Mouse (Mus musculus): Measurements from ENCODE around the gene Chmp6. TPM values are rescaled to one million over a fixed set of nuclear protein-coding genes. Genes with fewer than 3 reads are reported as not detected.
A peak's percentile ranks its signal among the peaks of the same experiment; 100 is the strongest.

Chmp6 gene
- 20.7 and 21.7 TPM in 2 replicates for total RNA-seq (2015)
- total RNA-seq (2017), result 54.8 and 79.3 TPM in 2 replicates

DNA sequence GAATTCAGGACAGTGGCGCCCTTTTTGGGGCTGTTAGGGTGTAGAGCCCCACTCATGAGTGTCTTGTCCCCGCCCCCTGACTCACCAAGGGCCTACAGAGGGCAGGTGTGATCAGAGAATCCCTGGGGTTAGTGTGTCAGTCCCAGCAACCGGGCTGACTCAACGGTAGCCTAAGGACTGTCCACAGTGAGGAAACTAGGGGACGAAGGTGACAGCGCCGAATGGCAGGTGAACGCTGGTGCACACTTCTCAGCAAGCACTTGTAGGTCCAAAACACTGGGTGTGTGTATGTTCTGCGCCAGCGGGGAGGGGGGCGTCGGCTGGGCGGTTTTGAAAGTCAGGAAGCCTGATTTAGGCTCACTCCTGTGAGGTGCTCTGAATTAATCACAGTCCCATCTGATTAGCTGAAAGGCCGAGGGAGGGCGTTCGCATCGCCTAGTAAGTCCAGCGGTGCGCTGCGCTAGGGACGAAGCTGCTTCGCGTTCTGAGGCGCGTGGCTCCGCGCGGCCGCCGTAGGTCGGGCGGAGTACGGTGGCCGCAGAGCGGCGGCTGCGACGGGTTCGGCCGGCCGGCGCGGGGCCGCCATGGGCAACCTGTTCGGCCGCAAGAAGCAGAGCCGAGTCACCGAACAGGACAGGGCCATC lies at the start of gene Chmp6:
Chmp6 (plus strand) TSS at position 151 of the 644 bp plus-strand sequence.
- ATAC-seq (ENCODE audit: poor library complexity, severe bottlenecking), result peak; percentile 77

DNA sequence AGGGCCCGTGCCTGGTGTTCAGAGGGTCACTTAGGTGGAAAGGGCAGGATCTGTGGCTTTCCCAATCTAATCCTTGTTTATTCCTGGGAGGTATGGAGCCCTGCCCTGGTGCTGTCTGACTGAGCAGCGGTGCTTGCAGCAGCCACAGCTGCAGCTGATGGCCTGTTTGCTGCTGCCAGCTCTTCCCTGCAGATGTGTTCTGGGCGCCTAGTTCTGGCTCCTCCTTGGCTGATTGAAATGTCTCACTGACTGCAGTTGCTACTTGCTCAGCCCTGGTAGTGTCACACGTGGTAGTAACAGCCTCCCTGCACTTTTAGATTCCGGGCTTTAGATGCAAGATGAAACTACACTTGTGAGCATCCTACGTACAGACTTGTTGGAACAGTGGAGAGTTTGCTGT lies 46.4 kb upstream of the Chmp6 start:
- no peak for ATAC-seq (ENCODE audit: poor library complexity, severe bottlenecking)

DNA sequence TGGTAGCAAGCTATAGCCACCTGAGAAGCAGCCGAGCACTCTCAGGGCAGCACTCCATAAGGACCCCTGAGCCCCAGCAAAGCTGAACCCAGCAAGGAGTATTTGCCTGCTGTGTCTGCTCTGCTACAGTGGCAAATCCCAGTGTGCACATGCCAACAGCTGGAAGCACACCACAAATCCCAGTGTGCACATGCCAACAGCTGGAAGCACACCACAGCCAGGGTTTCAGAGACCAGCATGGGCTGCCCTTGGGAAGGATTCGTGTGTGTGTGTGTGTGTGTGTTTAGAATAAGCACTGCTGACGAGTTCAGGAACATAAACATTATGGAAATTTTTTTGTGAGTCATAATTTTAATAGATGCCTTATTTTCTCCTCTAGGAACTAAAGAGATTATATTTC lies 45.1 kb upstream of the Chmp6 start:
- no peak for ATAC-seq (ENCODE audit: poor library complexity, severe bottlenecking)

DNA sequence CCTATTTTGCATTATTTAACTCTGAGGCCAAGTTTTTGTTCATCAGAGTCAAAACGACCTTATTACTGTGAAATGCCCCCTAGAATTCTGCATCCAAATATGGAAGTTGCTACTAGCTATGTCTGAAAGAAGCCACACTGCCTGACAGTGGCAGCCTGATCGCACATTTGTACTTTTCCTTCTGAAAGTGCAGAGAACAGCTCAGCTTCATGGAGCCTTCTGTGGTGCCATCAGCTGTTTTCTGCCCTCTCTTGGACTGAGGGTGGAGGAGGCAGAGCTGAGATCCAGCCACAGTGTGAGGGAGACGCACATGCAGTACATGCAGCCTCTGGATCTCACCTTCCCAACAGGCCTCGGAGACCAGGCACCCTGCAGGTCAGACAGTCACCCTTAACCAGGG lies 44.7 kb upstream of the Chmp6 start:
- no peak for ATAC-seq (ENCODE audit: poor library complexity, severe bottlenecking)

DNA sequence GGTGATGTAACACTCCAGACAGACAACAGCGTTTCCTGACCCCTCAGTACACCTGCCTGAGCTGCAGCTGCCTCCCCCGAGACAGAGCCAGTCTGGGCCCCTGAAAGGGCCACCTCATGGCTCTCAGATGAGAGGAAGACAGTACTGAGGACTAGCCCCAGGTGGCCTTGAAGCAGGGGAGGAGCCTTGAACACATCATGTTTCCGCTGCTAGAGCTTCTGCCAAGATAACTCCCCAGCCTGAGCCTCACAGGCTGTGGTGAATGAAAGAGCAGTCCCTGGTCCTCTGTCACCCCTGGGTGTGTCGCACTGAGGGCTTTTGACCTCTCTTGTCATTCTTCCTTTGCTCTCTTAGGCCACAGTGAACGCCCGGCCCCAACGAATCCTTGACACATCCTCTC lies 42.1 kb upstream of the Chmp6 start:
- no peak for ATAC-seq (ENCODE audit: poor library complexity, severe bottlenecking)

DNA sequence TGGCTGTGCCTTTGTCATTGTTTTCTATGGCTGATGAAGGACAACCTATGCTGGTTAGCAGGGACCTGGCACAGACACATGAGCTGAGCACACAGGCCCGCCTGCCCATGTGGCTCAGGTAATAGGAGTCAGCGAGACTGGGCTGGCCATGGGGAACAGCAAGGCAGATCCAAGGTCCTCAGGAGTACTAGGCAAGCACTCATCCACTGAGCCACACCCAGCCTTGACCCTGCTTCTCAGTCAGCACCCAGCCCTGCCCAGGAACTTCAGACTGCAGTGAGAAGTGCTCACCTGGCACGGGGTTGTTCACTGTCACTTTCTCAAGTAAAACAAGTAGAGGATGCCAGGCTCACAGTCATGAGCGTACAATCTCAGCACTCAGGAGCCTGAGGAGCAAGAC lies 39.6 kb upstream of the Chmp6 start:
- no peak for ATAC-seq (ENCODE audit: poor library complexity, severe bottlenecking)

DNA sequence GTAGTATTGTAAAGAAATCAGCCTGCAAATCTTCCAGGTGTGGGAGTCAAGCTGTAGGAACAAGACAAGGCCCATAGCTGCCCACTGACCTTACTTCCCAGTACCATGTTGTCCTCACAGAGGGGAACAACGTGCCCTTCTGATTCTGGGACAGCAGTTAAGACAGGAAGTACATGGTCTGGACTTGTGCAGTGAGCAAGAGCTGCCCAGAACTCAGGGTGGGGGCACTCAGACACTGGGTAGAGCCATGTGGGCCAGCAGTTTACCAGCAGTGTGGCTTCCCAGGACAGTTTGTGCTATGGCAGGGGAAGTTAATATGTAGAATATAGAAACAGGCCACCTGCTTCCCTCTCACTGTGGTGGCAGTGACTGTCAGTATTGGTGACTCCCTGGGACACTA lies 38.4 kb upstream of the Chmp6 start:
- peak; percentile 9; the same call in 1 of the 2 replicates for ATAC-seq (ENCODE audit: poor library complexity, severe bottlenecking)

DNA sequence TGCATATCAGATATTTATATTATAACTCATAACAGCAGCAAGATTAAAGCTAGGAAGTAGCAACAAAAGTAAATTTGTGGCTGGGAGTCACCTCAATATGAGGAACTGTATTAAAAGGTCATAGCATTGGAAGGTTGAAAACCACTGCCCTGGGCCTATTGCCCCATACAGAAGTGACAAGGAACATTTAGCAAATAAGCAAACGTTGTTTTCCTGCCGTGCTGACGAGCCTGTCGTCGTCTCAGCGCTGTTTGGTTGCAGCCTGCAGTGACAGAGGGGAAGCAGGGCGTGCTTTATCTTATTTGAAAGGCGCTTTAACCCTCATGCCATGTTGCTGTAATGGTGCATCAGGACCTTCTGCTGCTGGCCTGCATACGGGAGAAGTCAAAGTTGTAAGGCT lies 37.6 kb upstream of the Chmp6 start:
- ATAC-seq (ENCODE audit: poor library complexity, severe bottlenecking), result peak; percentile 90

DNA sequence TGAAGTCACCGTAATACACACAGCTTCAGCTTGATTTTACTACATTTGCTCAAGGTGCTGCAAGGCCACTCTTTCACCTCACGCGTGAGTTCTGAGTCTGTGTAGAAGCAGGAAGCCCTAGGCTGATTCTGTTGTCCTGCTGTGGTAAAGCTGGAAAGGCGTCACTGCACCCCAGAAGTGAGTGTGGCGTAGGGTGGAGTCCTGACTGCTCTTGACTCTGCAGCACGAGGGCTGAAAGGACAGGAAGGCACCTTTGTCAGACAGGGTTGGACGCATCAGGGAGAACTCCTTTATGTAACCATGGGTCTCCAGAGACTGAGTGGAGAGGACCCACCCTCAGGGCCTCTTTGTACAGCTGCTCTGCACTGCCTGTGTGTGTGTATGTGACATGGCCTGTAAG lies 36.1 kb upstream of the Chmp6 start:
- 0 out of 2 replicates have a peak, but pooled peaks have one; percentile 21 for ATAC-seq (ENCODE audit: poor library complexity, severe bottlenecking)

DNA sequence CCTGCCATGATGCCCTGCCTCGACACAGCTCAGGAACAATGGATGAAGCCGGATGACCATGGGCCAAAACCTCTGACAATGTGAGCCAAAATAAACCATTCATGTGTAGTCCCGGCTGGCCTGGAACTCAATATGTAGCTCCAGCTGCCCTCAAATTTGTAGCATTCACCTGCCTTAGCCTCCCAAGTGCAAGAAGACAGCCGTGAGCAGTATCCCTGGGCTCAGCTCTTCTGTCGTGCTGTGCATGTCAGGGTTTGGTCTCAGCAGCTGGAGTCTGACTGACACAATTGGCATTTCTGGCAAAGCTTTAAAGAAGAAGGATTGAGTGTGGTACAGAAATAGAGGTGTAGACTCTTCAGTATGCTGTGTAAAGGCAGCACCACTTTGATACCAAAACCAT lies 33.7 kb upstream of the Chmp6 start:
- no peak for ATAC-seq (ENCODE audit: poor library complexity, severe bottlenecking)

DNA sequence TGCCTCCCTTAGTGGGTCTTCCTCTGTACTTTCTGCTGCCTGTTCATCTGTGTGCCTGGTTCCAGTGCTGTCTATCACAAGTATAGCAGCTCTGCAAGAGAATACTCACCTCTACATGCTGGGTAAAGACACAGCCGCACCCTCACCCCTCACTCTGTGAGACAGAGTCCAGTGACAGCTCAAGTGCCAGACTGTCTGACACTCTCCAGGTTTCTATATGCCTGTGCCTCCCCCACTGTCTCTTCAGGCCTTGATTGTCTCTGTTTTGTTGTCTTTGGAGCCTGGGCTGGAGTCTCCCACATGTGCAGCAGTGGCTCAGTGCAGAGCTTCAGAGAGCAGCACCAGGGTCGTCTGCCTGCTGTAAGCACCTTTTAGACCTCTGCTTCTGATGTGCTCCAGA lies 29.6 kb upstream of the Chmp6 start:
- no peak for ATAC-seq (ENCODE audit: poor library complexity, severe bottlenecking)

DNA sequence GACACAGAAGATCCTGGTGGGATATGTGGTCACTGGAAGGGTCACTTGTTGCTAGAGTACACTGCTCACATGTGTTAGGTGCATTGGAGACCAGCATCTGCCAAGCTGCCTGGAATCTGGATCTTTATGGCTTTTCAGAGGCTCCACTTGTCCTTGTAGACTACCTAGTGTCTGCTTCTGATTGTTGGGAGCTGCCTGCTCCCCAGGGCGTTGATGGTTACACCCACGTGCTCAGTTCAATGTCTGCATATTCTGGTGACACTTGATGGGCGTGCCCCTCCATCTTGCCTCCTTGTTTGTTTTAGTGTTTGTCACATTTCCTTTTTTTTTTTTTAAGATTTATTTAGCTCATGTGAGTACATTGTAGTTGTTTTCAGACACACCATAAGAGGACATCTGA lies 23.3 kb upstream of the Chmp6 start:
- ATAC-seq (ENCODE audit: poor library complexity, severe bottlenecking), result no peak

DNA sequence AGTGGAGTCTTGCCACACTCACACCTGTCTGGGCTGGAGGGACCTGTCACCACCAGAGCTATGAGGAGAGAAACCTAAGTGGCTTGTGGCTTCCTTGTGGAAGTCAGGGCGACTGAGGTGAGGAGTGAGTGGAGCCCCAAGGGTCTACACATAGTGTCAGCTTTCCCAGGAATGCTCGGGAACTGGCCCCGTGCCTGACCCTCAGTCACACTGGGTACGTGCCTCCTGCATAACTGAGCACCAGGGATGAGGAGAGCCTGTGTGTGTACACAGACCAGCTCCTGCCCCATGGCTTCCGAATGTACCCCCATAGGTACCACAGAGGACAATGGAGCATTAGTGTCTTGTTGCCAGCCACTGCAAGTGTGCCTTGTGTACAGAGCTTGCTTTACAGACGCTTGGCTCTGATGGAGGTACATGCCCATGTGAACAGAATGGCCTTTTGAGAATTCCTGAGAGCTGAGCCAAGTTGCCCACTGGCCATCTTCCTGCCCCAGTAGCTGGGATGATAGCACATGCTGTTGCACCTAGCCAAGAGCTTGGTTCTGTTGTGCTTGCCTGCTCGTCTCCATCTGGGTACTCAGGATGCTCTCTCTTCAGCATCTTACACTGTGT lies 21.5 kb upstream of the Chmp6 start:
- no peak for ATAC-seq (ENCODE audit: poor library complexity, severe bottlenecking)

DNA sequence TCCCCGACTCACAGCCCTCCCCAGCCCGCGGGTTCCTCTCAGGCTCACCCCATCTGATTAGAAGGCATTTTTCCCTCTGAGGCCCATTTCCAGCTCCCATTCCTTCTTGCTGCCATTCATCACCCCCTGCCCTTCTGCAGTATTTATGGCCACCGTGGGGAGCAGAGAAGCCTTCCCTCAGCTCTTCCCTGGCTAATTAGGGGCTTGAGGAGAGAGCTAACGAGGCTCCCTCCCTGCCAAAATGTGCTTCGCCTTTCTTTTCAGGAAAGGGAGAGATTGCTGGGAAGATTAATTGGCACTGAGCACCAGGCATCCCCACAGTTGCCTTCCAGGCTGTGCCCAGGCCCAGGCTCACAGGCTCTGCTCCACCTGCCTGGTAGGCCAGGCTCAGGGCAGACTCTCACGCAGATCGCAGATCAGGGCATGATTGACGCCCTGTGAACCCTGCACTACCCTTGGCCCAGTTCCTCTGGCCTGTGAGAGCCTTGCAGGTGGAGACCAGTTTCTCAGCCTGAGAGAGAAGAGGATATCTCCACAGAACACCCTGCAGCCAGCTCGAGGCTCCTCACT lies 19.5 kb upstream of the Chmp6 start:
- ATAC-seq (ENCODE audit: poor library complexity, severe bottlenecking), result no peak

DNA sequence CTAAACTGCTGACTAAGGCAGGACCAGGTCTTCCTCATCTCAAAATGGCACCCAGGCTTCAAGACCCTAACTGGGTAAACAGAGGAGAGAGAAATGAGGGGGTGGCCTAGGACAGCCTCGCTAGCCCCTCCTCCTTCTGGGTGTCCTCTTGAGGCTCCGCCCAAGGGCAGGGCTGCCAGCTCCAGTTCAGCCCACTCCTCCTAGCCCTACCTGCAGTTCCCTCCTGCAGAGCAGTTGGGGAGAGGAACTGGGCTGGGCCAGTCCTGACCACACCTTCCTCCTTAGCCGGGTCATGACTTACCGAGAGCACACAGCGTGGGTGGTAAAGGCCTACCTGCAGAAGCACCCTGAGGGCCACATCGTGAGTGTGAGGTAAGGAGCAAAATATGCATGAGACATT lies 18.6 kb upstream of the Chmp6 start:
- ATAC-seq (ENCODE audit: poor library complexity, severe bottlenecking), result peak; percentile 95

DNA sequence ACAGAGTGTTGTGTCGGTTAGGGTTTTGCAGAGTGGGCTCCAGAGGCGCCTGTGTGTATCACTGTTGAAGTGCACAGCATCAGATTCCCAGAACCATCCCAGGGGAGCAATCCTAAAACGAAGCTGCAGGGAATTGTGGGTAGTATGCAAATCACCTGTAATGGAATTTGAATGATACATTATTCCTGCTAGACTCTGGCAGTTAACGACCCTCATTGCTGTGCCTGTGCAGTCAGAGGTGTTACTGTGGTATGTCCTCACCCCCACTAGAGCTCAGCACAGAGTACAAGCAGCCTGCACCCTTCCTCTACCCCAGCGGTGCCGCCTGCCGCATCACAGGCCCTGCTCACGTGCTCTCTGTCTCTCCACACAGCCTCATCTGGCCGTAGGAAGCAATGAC lies 16.2 kb upstream of the Chmp6 start:
- ATAC-seq (ENCODE audit: poor library complexity, severe bottlenecking), result no peak

DNA sequence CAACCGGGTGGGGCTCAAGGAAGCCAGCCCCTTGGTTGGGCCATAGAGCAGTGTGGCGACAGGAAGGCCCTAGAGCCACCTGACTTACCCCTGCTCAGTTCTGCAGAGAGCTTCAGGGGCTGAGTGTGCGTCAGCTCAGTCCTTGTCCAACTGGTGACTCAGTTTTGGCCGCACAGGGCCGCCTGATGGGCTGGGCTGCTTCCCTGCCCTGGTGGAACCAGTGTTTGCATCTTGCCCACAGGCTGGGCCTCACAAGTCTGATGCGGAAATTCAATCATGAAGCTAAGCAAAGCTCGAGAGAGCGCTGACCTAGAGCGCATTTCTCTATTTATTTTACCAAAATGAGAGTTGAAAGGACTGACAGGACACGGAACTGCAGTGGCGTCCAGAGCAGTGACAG lies 14.3 kb upstream of the Chmp6 start:
- no peak for ATAC-seq (ENCODE audit: poor library complexity, severe bottlenecking)

DNA sequence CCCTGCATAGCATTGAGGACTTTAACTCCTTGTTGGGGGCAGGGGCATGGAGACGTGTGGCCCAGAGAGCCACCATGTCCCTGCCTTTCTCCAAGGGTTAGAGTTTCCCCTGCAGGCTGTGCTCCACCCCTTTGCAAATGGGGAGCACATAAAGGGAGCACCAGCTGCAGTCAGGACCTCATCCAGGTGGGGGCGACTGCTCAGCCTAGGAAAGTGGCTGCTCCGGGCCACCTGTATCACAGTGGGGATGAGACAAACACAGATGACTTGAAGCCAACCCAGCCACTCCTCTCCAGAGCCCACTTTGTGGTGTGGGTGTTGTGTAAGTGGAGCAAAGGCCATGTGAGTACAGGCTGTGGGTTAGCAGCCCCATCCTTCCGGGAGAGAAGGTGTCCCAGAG lies 12.1 kb upstream of the Chmp6 start:
- no peak for ATAC-seq (ENCODE audit: poor library complexity, severe bottlenecking)

DNA sequence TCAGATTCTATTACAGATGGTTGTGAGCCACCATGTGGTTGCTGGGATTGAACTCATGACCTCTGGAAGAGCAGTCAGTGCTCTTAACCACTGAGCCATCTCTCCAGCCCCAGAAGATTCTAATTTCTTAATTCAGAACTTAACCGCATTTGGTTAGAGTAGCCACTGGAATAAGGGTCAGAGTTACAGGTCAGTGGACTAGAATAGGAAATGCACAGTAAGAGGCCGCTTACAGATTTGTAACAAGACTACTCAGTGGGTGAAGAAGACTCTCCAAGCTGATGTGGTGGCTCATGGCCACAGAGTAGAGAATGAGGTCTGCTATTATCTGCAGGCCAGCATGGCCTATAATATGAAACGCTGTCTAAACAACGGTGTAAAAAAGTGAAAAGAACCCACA lies 10.3 kb upstream of the Chmp6 start:
- ATAC-seq (ENCODE audit: poor library complexity, severe bottlenecking), result no peak

DNA sequence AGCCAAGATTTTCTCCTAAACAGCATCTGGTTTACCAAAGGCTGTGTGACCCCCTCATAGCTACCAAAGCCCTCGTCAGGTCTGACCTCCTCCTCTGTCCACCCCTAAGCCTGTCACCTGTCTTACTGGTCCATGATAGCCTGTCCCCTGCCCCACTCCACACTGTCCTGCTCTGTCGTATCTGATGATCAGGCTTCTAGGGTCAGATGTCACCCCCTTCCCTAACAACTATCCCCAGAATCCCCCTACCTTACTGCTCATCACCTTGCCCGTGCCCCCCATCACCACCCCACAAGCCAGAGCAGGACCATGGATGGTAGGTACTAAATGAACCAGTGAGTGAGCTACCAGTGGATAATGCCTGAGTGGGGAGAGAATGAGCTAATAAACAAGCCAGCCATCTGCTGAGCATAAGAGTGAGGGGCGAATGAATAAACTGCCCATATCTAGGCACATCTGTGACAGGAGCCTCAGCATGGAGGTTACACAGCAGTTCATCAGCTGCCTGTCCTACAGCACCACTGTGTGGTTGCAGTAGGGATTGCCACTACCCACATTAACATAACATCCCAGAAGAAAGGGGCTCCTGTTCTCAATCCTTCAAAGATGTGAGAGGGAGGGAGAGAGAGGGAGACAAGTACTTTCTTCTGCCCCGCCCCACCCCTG lies 8.5 kb upstream of the Chmp6 start:
- peak; percentile 85 for ATAC-seq (ENCODE audit: poor library complexity, severe bottlenecking)

DNA sequence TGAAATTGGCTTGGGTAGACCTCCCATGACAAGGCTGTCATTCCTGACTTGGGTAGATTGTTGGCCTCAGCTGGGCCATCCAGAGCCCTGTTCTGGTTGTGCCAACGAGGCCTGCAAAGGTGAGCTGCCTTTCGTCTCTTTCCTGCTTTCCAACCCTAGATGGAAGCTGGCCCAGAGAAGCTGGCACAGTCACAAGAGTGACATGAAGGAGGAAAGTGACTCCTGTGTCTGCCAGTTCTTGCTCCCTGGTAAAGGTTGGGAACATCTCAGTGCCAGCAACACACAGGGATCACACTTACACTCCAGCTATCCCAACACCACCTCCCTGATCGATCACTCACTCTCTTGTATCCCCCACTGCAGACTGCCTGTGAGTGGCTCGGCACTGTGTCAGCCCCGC lies 7.4 kb upstream of the Chmp6 start:
- ATAC-seq (ENCODE audit: poor library complexity, severe bottlenecking), result no peak

DNA sequence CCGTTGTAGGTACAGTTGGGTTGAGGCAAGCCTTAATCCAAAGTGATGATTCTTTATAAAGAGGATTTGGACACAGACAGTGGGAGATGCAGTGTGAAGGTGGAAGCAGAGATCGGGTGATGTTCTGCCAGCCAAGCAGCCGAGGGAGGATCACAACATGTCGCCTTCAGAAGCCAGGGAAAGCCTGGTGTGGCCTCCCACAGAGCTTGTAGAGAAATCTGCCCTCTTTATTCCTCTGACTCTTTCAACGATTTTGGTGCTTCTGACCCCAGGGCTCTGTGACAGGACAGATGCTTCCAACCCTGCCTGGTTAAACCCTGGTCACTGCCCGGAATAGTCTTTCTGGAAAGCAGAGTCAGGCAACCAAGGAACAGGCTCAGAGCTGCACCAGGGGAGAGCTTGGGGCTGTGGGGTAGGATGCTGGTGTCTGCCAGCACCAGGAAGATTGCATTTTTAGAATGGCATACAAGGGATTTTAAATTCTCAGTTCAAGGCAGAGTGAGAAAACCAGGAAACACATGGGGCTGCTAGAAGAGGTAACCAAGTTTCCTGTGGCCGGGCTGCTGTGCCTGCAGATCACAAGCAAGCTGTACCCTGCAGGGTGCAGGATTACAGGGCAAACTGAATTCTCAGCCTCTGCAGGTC lies 6.1 kb upstream of the Chmp6 start:
- no peak for ATAC-seq (ENCODE audit: poor library complexity, severe bottlenecking)
